Mouse (Mus musculus): ENCODE data around the gene Sp9. TPM values are rescaled to one million over a fixed set of nuclear protein-coding genes. Genes with fewer than 3 reads are reported as not detected.

Sp9 gene
- polyA plus RNA-seq, 1 experiment from 2014 or later, result 0.04 TPM

- H3K4me1 ChIP-seq (ENCODE audit: control insufficient read depth, insufficient read depth, low read length), result peaks cover 30% of the 10 kb centered on the region
- peaks cover 78% of the 10 kb centered on the region for H3K27me3 ChIP-seq (ENCODE audit: control insufficient read depth, insufficient read depth, low read length)
- under 1% methylated on average over 55 of the region's 55 CpGs for WGBS (ENCODE audit: insufficient replicate concordance)
- H3K27ac ChIP-seq (ENCODE audit: low read depth, low read length), result no peak overlapping the region
- no peak for ATAC-seq (replicated peaks; ENCODE audit: insufficient number of reproducible peaks, low FRiP score, low TSS enrichment)
- H3K4me2 ChIP-seq, result peak overlapping the region; percentile 79
- H3K4me3 ChIP-seq (ENCODE audit: low read depth, low read length), result peak overlapping the region; percentile 48
- peak overlapping the region; percentile 22; the same call in 1 of the 2 replicates for H3K9ac ChIP-seq (ENCODE audit: low read depth, low read length)
- no peaks in the 10 kb centered on the region for H3K36me3 ChIP-seq (ENCODE audit: control insufficient read depth, insufficient read depth, low read length)
- H3K9me3 ChIP-seq (replicated peaks; ENCODE audit: control insufficient read depth, low read length), result no peaks in the 10 kb centered on the region
Observed at GRCm38 (mm10) chr2:73272351-73273248, 875 bp downstream of the Sp9 start.

GRCm38 (mm10) chr2:73273249-73274118 is 1.8 kb downstream of the Sp9 start:
- Histone ChIP-seq H3K4me1 (ENCODE audit: control insufficient read depth, insufficient read depth, low read length) (peaks cover 30% of the 10 kb centered on the region), H3K27me3 (ENCODE audit: control insufficient read depth, insufficient read depth, low read length) (peaks cover 75% of the 10 kb centered on the region), H3K4me2 (peak overlapping the region; percentile 79), H3K4me3 (ENCODE audit: low read depth, low read length) (peak overlapping the region; percentile 48), H3K36me3 (ENCODE audit: control insufficient read depth, insufficient read depth, low read length) (no peaks in the 10 kb centered on the region), H3K9me3 (replicated peaks; ENCODE audit: control insufficient read depth, low read length) (no peaks in the 10 kb centered on the region), H3K27ac (ENCODE audit: low read depth, low read length) (no peak overlapping the region), H3K9ac (ENCODE audit: low read depth, low read length) (peak overlapping the region; percentile 22; the same call in 1 of the 2 replicates)
- WGBS (ENCODE audit: insufficient replicate concordance), result under 1% methylated on average over 109 of the region's 110 CpGs
- ATAC-seq (replicated peaks; ENCODE audit: insufficient number of reproducible peaks, low FRiP score, low TSS enrichment), result peak; percentile 27; the same call in 1 of the 2 replicates

DNA sequence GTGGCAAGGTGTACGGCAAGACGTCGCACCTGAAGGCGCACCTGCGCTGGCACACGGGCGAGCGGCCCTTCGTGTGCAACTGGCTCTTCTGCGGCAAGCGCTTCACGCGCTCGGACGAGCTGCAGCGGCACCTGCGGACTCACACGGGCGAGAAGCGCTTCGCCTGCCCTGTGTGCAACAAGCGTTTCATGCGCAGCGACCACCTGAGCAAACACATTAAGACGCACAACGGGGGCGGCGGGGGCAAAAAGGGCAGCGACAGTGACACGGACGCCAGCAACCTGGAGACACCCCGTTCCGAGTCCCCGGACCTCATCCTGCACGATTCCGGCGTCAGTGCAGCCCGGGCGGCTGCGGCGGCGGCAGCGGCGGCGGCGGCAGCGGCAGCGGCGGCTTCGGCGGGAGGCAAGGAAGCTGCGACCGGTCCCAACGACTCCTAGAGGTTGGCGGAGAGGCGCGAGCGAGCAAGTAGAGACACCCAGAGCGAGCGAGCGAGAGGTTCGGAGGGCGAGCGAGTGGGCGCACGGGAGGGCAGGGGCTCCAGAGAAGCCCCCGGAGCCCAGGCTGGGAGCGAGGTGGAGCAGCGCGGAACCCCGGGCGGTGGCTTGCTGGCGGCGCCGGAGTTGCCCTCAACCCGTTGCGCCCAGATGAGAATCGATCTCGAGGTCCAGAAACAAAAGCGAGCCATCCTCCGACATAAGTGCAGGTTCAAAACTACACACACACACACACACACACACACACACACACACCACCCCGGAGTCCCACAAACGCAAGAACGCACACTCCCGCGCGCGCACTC is 2.6 kb downstream of the Sp9 start:
- Histone ChIP-seq H3K4me1 (ENCODE audit: control insufficient read depth, insufficient read depth, low read length) (peaks cover 37% of the 10 kb centered on the region), H3K27ac (ENCODE audit: low read depth, low read length) (no peak overlapping the region), H3K4me3 (ENCODE audit: low read depth, low read length) (peak overlapping the region; percentile 48), H3K4me2 (peak overlapping the region; percentile 79), H3K27me3 (ENCODE audit: control insufficient read depth, insufficient read depth, low read length) (peaks cover 78% of the 10 kb centered on the region), H3K36me3 (ENCODE audit: control insufficient read depth, insufficient read depth, low read length) (no peaks in the 10 kb centered on the region), H3K9me3 (replicated peaks; ENCODE audit: control insufficient read depth, low read length) (no peaks in the 10 kb centered on the region), H3K9ac (ENCODE audit: low read depth, low read length) (no peak overlapping the region)
- no peak for ATAC-seq (replicated peaks; ENCODE audit: insufficient number of reproducible peaks, low FRiP score, low TSS enrichment)
- WGBS (ENCODE audit: insufficient replicate concordance), result under 1% methylated on average over 88 of the region's 88 CpGs

DNA sequence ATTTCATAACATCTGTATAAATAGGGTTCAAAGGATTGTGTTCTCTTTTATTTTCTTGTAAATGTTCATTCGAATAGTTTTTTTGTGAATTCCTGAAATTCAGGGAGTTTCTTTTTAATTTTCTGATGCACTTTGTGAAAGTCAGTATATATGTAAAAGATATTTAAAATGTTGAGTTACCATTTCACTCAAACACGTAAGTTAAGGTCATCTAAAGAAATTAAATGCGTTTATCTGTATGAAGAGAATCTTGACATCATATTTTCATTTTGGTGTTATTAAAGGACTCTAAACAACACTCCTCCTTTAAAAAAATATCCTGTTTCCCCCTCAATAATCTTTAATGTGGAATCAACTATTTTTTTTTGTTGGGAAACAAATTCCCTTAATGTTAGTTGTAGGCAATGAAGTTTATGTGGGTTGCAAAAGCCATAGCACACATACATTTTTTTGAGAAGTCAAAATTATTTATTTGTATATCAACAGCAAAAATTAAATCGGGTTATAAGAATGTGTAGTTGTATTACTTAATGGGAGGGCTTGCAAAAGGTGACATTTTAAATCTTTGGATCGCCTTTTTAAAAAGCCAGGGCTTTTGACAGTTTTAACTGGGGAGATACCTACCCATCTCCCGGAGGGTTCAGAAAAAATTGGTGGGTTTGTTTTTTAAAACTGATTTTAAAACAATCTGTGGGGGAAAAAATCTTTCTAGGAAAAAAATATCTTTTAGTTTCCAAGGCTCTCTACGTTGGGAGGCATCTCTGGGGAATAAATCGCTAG is 3.7 kb downstream of the Sp9 start:
- no peak overlapping the region for H3K4me3 ChIP-seq (ENCODE audit: low read depth, low read length)
- no peak overlapping the region for H3K9ac ChIP-seq (ENCODE audit: low read depth, low read length)
- no peaks in the 10 kb centered on the region for H3K36me3 ChIP-seq (ENCODE audit: control insufficient read depth, insufficient read depth, low read length)
- ATAC-seq (replicated peaks; ENCODE audit: insufficient number of reproducible peaks, low FRiP score, low TSS enrichment), result no peak
- H3K27me3 ChIP-seq (ENCODE audit: control insufficient read depth, insufficient read depth, low read length), result peaks cover 77% of the 10 kb centered on the region
- WGBS (ENCODE audit: insufficient replicate concordance), result 11% methylated on average over 8 of the region's 8 CpGs
- H3K4me2 ChIP-seq, result no peak overlapping the region
- H3K9me3 ChIP-seq (replicated peaks; ENCODE audit: control insufficient read depth, low read length), result no peaks in the 10 kb centered on the region
- peaks cover 41% of the 10 kb centered on the region for H3K4me1 ChIP-seq (ENCODE audit: control insufficient read depth, insufficient read depth, low read length)
- H3K27ac ChIP-seq (ENCODE audit: low read depth, low read length), result no peak overlapping the region

DNA sequence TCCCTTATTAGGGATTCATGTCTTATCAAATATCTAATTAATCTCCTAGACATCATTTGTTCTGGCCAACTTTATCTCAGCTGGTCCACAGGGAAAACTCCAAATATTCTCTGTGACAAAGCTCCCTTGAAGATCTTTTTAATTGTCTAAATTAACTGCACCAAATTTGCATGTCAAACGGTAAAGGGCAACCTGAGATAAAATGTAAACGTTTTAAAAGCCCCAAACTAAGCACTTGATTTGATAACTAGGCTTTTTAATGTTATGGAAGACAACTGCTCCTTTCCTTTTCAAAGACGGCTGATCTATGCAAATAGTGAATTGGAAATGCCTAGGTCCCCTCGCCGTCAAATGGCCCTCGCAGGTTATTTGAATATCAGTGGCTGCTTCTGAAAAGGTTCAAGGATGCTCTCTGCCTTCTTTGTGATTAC is 4.4 kb downstream of the Sp9 start:
- no peak overlapping the region for H3K9ac ChIP-seq (ENCODE audit: low read depth, low read length)
- no peak overlapping the region for H3K4me2 ChIP-seq
- H3K36me3 ChIP-seq (ENCODE audit: control insufficient read depth, insufficient read depth, low read length), result no peaks in the 10 kb centered on the region
- ATAC-seq (replicated peaks; ENCODE audit: insufficient number of reproducible peaks, low FRiP score, low TSS enrichment), result no peak
- H3K4me3 ChIP-seq (ENCODE audit: low read depth, low read length), result no peak overlapping the region
- peaks cover 44% of the 10 kb centered on the region for H3K4me1 ChIP-seq (ENCODE audit: control insufficient read depth, insufficient read depth, low read length)
- 2% methylated on average over 6 of the region's 6 CpGs for WGBS (ENCODE audit: insufficient replicate concordance)
- H3K9me3 ChIP-seq (replicated peaks; ENCODE audit: control insufficient read depth, low read length), result no peaks in the 10 kb centered on the region
- H3K27me3 ChIP-seq (ENCODE audit: control insufficient read depth, insufficient read depth, low read length), result peaks cover 76% of the 10 kb centered on the region
- no peak overlapping the region for H3K27ac ChIP-seq (ENCODE audit: low read depth, low read length)

GRCm38 (mm10) chr2:73277021-73277708 is 5.4 kb downstream of the Sp9 start:
- Histone ChIP-seq H3K4me1 (ENCODE audit: control insufficient read depth, insufficient read depth, low read length) (peaks cover 44% of the 10 kb centered on the region), H3K4me3 (ENCODE audit: low read depth, low read length) (peak overlapping the region; percentile 23), H3K36me3 (ENCODE audit: control insufficient read depth, insufficient read depth, low read length) (no peaks in the 10 kb centered on the region), H3K9me3 (replicated peaks; ENCODE audit: control insufficient read depth, low read length) (no peaks in the 10 kb centered on the region), H3K27ac (ENCODE audit: low read depth, low read length) (no peak overlapping the region), H3K9ac (ENCODE audit: low read depth, low read length) (no peak overlapping the region), H3K4me2 (peak overlapping the region; percentile 42), H3K27me3 (ENCODE audit: control insufficient read depth, insufficient read depth, low read length) (peaks cover 76% of the 10 kb centered on the region)
- ATAC-seq (replicated peaks; ENCODE audit: insufficient number of reproducible peaks, low FRiP score, low TSS enrichment), result no peak
- WGBS (ENCODE audit: insufficient replicate concordance), result under 1% methylated on average over 38 of the region's 38 CpGs

- peaks cover 41% of the 10 kb centered on the region for H3K4me1 ChIP-seq (ENCODE audit: control insufficient read depth, insufficient read depth, low read length)
- no peaks in the 10 kb centered on the region for H3K36me3 ChIP-seq (ENCODE audit: control insufficient read depth, insufficient read depth, low read length)
- ATAC-seq (replicated peaks; ENCODE audit: insufficient number of reproducible peaks, low FRiP score, low TSS enrichment), result no peak
- peaks cover 71% of the 10 kb centered on the region for H3K27me3 ChIP-seq (ENCODE audit: control insufficient read depth, insufficient read depth, low read length)
- peak overlapping the region; percentile 42 for H3K4me2 ChIP-seq
- no peak overlapping the region for H3K9ac ChIP-seq (ENCODE audit: low read depth, low read length)
- no peak overlapping the region for H3K27ac ChIP-seq (ENCODE audit: low read depth, low read length)
- H3K4me3 ChIP-seq (ENCODE audit: low read depth, low read length), result peak overlapping the region; percentile 23
- H3K9me3 ChIP-seq (replicated peaks; ENCODE audit: control insufficient read depth, low read length), result no peaks in the 10 kb centered on the region
- 3% methylated on average over 18 of the region's 18 CpGs for WGBS (ENCODE audit: insufficient replicate concordance)
Observed at GRCm38 (mm10) chr2:73277709-73278075, 6.0 kb downstream of the Sp9 start.

All from heart, embryonic 11.5 days (tissue).